Mouse (Mus musculus): ENCODE results near the gene Zcchc18.

DNA sequence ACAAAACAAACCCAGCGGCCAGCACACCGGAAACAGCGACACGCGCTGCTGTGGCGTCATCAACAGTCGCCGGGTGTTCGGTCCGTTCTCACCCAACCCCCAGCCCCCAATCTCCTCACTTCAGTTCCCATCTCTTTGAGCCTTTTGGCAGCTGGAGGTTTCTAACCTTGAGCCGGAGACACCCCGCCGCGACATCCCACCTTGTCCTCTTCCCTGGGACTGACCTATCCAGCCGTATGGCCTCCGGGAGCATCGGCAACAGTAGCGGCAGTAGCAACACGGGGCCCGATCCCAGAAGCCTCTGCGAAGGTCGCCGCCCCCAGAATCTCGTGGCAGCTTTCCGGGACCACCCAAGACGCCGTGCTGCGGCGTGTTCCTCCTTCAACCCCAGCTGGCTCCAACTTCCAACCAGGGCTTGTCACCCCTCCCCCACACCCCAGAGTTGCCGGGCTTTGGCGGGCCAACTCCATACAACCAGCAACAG is 45.1 kb downstream of the Zcchc18 start, which contains the start of gene Slc25a53:
- TF ChIP-seq CTCF (IDR thresholded peaks at IDR 0.05; ENCODE audit: control insufficient read depth, insufficient read depth, insufficient replicate concordance, low read depth, low read length) = no peak
- TF ChIP-seq POLR2A (IDR thresholded peaks at IDR 0.05; ENCODE audit: control insufficient read depth, low read depth, low read length) = peak; percentile 41; the same call in 1 of the 2 replicates
